Mouse (Mus musculus): ENCODE data around the gene Phf20.

DNA sequence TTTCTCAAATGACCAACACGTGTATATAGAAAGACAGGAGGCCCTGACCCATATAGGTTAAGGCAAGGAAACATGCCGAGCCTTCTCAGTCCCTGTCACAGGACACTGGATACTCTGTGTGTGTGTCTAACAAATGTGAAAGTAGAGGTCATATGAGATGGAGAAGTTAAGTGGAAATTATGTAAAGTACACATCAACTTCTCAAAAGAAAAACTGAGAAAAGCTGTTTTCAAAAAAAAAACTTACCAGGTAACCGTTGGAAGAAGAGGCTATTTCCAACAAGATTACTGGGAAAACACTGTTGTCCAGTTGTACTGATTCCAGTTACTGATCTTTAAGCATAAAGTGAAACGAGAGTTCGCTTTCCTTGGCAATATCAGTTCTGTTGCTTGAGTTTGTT lies 114.7 kb downstream of the Phf20 start:
- TF ChIP-seq CTCF (IDR thresholded peaks at IDR 0.05; ENCODE audit: low read depth, low read length) (no peak), POLR2A (IDR thresholded peaks at IDR 0.05; ENCODE audit: borderline replicate concordance, low read depth, low read length) (no peak)

Data from bone marrow macrophage, adult 2 months (primary cell).